Mouse (Mus musculus) testis, adult 2 months (tissue): ENCODE data around the gene Nf1.

Source experiments
- CTCF ChIP-seq: fragments of 200-500 bp; IDR thresholded peaks from 2 replicates; pipeline ENCODE4 v1.5.1; 2012; ENCODE audit warnings: low read depth, mild to moderate bottlenecking, inconsistent platforms, low read length, moderate library complexity; ENCODE audit not compliant: control insufficient read depth, insufficient read depth, insufficient replicate concordance
- POLR2A ChIP-seq: fragments of 200-500 bp; IDR thresholded peaks from 2 replicates; pipeline ENCODE4 v1.6.1; 2012; ENCODE audit warnings: low read depth, mild to moderate bottlenecking, inconsistent platforms, low read length, moderate library complexity; ENCODE audit not compliant: control insufficient read depth

DNA sequence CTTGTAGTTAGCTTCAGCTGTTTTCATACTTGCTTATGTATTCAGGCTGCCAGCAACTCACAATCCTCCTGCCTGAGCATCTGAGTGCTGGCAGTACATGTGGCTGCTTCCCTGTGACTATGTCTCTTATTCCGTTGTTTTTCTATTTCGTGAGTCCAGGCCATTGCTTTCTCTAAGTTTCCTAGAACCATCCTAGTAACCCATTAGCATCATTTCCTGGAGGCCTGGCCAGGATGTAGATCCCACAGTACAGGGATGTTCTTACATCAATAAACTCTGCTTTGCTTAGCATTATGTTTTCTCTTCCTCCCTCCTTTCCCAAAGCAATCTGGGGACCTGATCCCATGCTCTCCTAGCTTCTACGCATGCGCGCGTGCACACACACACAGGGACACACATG, 4.4 kb upstream of the Nf1 start:
- no peak for TF ChIP-seq CTCF
- no peak for TF ChIP-seq POLR2A
